Mouse (Mus musculus) B cell, adult (primary cell): Measurements from ENCODE around the gene Atg5. TPM values are rescaled to one million over a fixed set of nuclear protein-coding genes. Genes with fewer than 3 reads are reported as not detected.

ENCODE experiments used
- total RNA-seq: library from RNA; stranded (reverse); gene quantifications from 4 replicates; pipeline ENCODE4 v1.2.4, GENCODE M21; 2023; ENCODE audit not compliant: inconsistent age

The Atg5 gene
- total RNA-seq, result 22.3 to 25.8 TPM (median 25.3 TPM) in 4 replicates

GRCm38 (mm10) chr10:44268145-44268860, at the start of gene Atg5:
Atg5 (plus strand) TSS chr10:44268358.

Other genes starting within 250 kb of the Atg5 start
- gene Crybg1, start 119.5 kb upstream of the Atg5 start, total RNA-seq, result 42.2 to 49.3 TPM (median 47.5 TPM) in 4 replicates